Mouse (Mus musculus) heart, postnatal 36 days (tissue): ENCODE results near the gene Irf5. TPM values are rescaled to one million over a fixed set of nuclear protein-coding genes. Genes with fewer than 3 reads are reported as not detected.
"Not testable (repeated sequence)": the region's sequence is repeated elsewhere in the genome, so short reads cannot be mapped to it uniquely, and the experiment has no call there.

ENCODE experiments used
- DNase-seq, 2 experiments: peaks; one replicate each; pipeline ENCODE4 v3.0.0; 2021 to 2022
- intact Hi-C: fragments of 180-260 bp; cut with DNase I; formaldehyde crosslinking; loops from one replicate; pipeline ENCODE4 v1.15.1; 2025
- total RNA-seq, 2 experiments: library from RNA; stranded (reverse); gene quantifications; 2 replicates each; pipeline ENCODE4 v1.2.3; 2021

Gene Irf5
- total RNA-seq, 2 experiments from 2014 or later = 3.1 to 3.7 TPM

GRCm38 (mm10) chr6:29524034-29524489 lies 2.4 kb upstream of the Irf5 start:
- peak; percentile 37 to 56 for DNase-seq
- intact Hi-C loops = no loop called here

GRCm38 (mm10) chr6:29525256-29525655 lies 1.2 kb upstream of the Irf5 start:
- DNase-seq = no peak
- intact Hi-C loops = no loop called here

GRCm38 (mm10) chr6:29527361-29528164 lies 1.1 kb downstream of the Irf5 start:
- intact Hi-C loops = no loop called here
- DNase-seq = no peak

DNA sequence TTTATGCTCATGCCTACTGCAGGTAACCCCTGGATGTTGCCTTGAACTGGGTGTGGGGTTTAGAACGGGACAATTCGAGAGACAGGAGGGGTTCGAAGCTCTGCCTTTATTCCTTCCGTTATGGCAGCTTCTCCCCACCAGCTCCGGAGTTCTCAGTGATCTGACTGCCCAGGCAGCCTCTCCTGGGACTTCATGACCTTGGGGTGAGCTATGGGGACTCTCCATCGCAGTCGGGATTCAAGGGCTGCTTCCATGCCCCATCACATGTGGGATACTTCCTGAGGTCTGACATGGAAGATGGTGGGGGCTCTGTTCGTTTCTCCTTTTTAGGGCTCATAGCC lies 1.7 kb downstream of the Irf5 start:
- DNase-seq = no peak
- intact Hi-C loops = no loop called here

GRCm38 (mm10) chr6:29528561-29529443 lies 2.4 kb downstream of the Irf5 start:
- intact Hi-C loops = no loop called here
- DNase-seq = peak in 1 of 2 experiments; percentile 29

- DNase-seq = no peak
- intact Hi-C loops = no loop called here
These were observed 3.0 kb downstream of the Irf5 start for GRCm38 (mm10) chr6:29529444-29529820.

GRCm38 (mm10) chr6:29530050-29530449 lies 3.6 kb downstream of the Irf5 start:
- intact Hi-C loops = no loop called here

DNA sequence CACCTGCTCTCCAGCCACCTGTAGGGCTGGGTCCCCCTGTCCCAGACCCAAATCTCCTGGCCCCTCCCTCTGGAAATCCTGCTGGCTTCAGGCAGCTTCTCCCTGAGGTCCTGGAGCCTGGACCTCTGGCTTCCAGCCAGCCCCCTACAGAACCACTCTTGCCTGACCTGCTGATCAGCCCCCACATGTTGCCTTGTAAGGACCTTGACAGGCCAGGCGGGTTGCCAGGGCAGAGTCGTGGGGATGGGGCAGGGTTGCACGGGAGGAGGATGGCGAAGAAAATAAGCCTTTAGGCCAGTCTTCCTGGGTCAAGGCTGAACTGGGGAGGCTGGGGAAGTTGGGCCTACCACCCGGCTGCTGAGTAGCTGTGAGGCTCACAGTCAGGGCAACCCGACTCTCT lies 8.9 kb downstream of the Irf5 start:
- no peak for DNase-seq
- intact Hi-C loops = no loop called here

More at GRCm38 (mm10) chr6:29530050-29530449, 3.6 kb downstream of the Irf5 start:
- no peak for DNase-seq

DNA sequence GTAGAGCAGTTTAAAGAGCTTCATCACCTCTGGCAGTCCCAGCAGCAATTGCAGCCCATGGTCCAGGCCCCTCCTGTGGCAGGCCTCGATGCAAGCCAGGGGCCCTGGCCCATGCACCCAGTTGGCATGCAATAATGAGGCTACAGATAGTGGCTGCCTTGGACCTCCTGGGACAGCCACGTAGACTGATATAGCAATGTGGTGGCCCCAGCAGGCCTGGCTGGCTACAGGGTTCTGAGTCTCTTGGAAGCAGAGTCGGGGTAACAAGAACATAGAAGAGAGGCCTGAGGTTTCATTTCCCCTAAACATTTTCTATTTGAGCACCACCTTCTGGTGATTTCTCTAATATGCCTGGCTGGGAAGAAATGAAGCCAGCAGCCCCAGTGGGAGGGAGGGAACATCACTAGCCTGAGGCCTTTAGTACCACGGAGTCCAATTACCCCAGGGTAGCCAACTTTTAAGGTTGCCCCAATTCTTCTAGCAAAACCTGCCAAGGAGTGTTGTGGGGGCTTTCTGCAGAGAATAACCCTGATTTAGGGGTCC lies 10.3 kb downstream of the Irf5 start:
- DNase-seq = no peak
- intact Hi-C loops = no loop called here

DNA sequence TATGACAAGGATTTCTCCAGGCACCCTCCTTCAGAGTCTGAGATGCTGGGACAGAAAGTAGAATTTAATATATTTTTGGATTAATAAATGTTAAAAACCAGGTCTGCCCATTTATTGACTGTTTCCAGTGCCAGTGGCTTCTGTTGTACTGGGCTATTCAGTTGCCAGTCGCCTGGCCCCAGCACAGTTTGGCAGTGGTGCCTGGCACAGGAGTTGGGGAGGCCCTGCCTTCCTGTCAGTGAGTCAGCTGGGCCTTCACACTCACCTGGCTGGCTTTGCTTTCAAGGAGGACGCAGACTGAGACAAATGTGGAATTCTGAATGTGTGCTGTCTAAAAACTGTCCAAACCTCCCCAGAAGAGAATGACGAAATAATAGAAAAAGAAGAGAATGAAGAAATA lies 10.8 kb downstream of the Irf5 start:
- intact Hi-C loops = no loop called here
- DNase-seq = no peak

DNA sequence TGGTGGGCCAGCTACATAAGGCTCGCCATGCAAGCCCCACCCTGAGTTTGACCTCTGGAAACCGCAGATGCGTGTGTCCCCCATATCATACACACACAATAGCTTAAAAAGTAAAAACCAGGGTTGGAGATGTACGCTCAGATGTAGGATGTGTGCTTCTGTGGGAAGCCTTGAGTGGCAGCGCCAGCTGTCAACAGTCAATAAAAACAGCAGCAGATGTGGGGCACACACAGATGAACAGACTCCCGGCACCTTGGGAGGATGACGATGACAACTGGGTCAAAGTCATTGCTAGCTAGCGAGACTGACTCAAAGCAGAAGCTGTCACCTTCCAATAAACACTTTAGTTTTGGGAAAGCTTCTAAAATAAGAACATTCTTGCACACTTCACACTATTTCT lies 13.1 kb downstream of the Irf5 start:
- no peak for DNase-seq
- intact Hi-C loops = no loop called here

DNA sequence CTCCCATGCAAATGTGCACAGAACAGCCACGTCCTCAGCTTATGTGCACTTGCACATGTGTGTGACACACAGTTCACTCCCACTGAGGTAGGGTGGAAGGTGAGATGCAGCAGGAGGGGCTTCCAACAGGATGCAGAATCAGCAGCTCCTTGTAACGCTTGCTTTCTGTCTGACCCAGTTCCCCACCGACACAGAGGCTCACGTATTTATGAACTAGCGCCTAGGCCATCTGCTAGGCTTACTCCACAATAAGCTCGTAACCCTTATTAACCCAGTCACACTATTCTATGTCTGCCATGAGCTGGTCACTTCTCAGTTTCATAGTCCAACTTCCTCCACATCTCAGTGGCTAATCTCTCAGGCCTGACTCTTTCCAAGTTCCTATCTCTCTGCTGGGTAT lies 13.8 kb downstream of the Irf5 start:
- DNase-seq = no peak
- intact Hi-C loops = no loop called here

- intact Hi-C loops = no loop called here
- no peak for DNase-seq
These were observed 14.5 kb downstream of the Irf5 start for GRCm38 (mm10) chr6:29540956-29541355.

- intact Hi-C loops = no loop called here
- no peak for DNase-seq
These were observed 19.2 kb downstream of the Irf5 start for GRCm38 (mm10) chr6:29545611-29546010.

- intact Hi-C loops = no loop called here
These were observed 21.2 kb downstream of the Irf5 start for GRCm38 (mm10) chr6:29547582-29547981.

DNA sequence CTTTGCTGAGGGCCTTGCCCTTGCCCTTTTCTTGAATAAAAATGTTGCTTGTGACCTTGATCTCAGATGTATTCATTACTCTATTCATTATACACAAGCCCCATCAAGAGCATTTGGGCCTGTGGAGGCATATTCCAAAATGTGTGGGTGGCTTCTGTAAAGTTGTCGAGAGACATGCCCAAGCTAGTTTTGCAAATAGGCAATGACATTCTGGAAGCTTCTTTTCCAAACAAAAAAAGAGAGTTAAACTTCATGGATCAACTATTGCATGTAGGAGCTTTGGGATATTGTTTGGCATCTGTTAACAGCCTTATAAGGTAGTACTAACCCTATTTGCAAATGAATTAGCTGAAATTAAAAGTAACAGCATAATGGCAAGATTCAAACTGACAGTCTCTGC lies 21.7 kb downstream of the Irf5 start:
- no peak for DNase-seq

More at GRCm38 (mm10) chr6:29547582-29547981, 21.2 kb downstream of the Irf5 start:
- DNase-seq = no peak

GRCm38 (mm10) chr6:29552526-29552925 lies 26.1 kb downstream of the Irf5 start:
- intact Hi-C loops = no loop called here
- no peak for DNase-seq

More for the DNA sequence above, 21.7 kb downstream of the Irf5 start:
- intact Hi-C loops = no loop called here

DNA sequence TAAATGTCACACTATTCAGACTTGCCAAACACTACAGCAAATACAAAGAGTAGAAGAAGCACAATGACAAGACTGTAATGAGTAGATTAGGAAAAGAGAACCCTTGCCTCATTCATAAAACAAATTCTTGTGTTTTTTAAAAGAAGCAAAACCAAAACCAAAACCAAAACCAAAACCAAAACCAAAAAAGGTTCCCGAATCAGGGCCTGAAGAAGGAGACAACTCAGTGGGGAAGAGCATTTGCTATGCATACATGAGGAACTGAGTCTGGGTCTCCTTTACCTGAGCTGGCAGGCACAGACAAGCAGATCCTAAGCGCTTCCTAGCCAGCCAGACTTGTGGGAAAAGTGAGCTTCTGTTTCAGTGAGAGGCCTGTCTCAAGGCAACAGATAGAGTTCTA lies 30.7 kb downstream of the Irf5 start:
- DNase-seq = no peak
- intact Hi-C loops = no loop called here

GRCm38 (mm10) chr6:29576388-29576787 lies 50.0 kb downstream of the Irf5 start:
- intact Hi-C loops, DNase-seq: not testable (repeated sequence)

DNA sequence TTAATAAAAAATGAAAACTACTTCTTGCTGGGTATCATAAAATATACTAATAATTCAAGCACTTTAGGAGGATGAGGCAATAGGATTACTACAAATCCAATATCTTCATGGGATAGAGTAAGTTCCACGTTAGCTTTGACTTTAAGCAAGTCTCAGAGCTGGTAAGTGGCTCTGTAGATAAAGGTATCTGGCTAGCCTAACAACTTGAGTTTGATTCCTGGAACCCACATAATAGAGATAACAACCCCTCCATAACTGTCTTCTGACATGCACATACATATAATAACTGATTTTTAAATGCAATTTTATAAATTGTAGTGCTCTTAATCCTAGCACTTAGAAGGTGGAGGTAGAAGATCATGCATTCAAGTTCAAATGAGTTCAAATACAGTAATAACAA lies 54.3 kb downstream of the Irf5 start:
- DNase-seq = no peak
- intact Hi-C loops = no loop called here

GRCm38 (mm10) chr6:29581202-29581601 lies 54.8 kb downstream of the Irf5 start:
- no peak for DNase-seq
- intact Hi-C loops = no loop called here
